ENCODE assay signal across 8 mouse cellular contexts in the genomic region with DNA sequence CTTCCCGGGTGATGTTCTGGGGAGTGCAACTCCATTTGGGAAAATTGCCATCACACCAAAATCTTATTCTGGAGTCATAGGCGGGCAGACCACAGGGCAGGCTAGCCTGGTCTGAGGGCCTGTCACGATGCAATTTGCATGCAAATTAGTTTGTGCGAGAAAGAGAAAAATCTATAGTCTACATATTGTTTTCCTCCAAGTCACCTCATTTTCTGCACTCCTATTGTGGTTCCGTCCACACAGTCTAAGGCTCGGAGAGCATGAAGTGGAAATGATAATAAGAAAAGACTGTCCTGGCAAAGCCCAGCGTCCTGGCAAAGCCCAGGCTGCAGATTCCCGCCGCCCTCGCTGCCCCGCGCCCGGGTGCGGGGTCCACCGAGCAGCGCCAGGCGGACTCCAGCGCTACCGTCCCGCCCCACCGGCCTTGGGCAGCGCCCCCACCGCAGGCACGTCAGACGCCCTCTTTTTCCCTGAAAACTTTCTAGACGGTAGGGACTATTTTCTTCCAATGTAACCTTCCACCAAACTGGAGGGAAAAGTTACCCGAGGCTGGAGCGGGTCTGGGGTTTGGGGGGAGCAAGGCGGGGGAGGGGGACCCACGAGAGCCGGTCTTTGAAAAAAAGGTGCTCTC. TPM values are rescaled to one million over a fixed set of nuclear protein-coding genes. Genes with fewer than 3 reads are reported as not detected.
DNase-seq lines count a peak whose midpoint lies in the region; ATAC-seq and TF ChIP-seq lines count a peak whose summit lies in the region.

No protein-coding gene starts in this region.

- peak overlapping the region; percentile 68 for H3K4me2 ChIP-seq in embryonic facial prominence, embryonic 12.5 days (replicated peaks)
- H3K4me2 ChIP-seq in heart, embryonic 14.5 days (ENCODE audit: low read length): peak overlapping the region; percentile 64
- peak overlapping the region; percentile 87 for H3K4me2 ChIP-seq in kidney, postnatal 0 days (ENCODE audit: low read length)
- peak overlapping the region; percentile 77 for H3K4me2 ChIP-seq in lung, postnatal 0 days (replicated peaks; ENCODE audit: low read depth, low read length)

- no peaks in the 10 kb centered on the region for H3K9me3 ChIP-seq in embryonic facial prominence, embryonic 12.5 days
- 0 out of 2 replicates have a peak, but pooled peaks cover 3% of the 10 kb centered on the region for H3K9me3 ChIP-seq in heart, embryonic 14.5 days (ENCODE audit: control insufficient read depth, low read length)
- H3K9me3 ChIP-seq in kidney, postnatal 0 days (replicated peaks; ENCODE audit: low read length): no peaks in the 10 kb centered on the region
- no peaks in the 10 kb centered on the region for H3K9me3 ChIP-seq in lung, postnatal 0 days (ENCODE audit: low read length)

- WGBS in embryonic facial prominence, embryonic 12.5 days: 2% methylated on average over 31 of the region's 31 CpGs
- 1% methylated on average over 31 of the region's 31 CpGs for WGBS in heart, embryonic 14.5 days
- 2% methylated on average over 31 of the region's 31 CpGs for WGBS in kidney, postnatal 0 days
- WGBS in lung, postnatal 0 days: 2% methylated on average over 31 of the region's 31 CpGs

- H3ac ChIP-seq in C2C12 (ENCODE audit: control insufficient read depth, insufficient read length, low read depth): peak overlapping the region; percentile 74

- no peaks in the 10 kb centered on the region for H3K36me3 ChIP-seq in C2C12 (ENCODE audit: control insufficient read depth, insufficient read depth)
- no peaks in the 10 kb centered on the region for H3K36me3 ChIP-seq in embryonic facial prominence, embryonic 12.5 days
- no peaks in the 10 kb centered on the region for H3K36me3 ChIP-seq in heart, embryonic 14.5 days (ENCODE audit: control insufficient read depth, insufficient read depth, low read length)
- no peaks in the 10 kb centered on the region for H3K36me3 ChIP-seq in kidney, postnatal 0 days (ENCODE audit: insufficient read depth, low read length)
- no peaks in the 10 kb centered on the region for H3K36me3 ChIP-seq in lung, postnatal 0 days (ENCODE audit: insufficient read depth, low read length)

- no peak overlapping the region for H3K4me3 ChIP-seq in C2C12 (ENCODE audit: insufficient read depth, poor library complexity, severe bottlenecking)
- peak overlapping the region; percentile 60 for H3K4me3 ChIP-seq in embryonic facial prominence, embryonic 12.5 days
- H3K4me3 ChIP-seq in heart, embryonic 14.5 days (ENCODE audit: control insufficient read depth in 1 of 2, insufficient read depth in 1 of 2, low read depth in 1 of 2, low read length in 2 of 2): peak overlapping the region; percentile 62 to 78
- H3K4me3 ChIP-seq in kidney, postnatal 0 days (replicated peaks; ENCODE audit: low read depth, low read length): peak overlapping the region; percentile 74
- H3K4me3 ChIP-seq in lung, postnatal 0 days (ENCODE audit: low read depth, low read length): peak overlapping the region; percentile 67

- H3K27me3 ChIP-seq in C2C12 (ENCODE audit: control insufficient read depth, insufficient read depth, insufficient read length): no peaks in the 10 kb centered on the region
- H3K27me3 ChIP-seq in embryonic facial prominence, embryonic 12.5 days: no peaks in the 10 kb centered on the region
- no peaks in the 10 kb centered on the region for H3K27me3 ChIP-seq in heart, embryonic 14.5 days (ENCODE audit: control insufficient read depth, insufficient read depth, low read length)
- no peaks in the 10 kb centered on the region for H3K27me3 ChIP-seq in kidney, postnatal 0 days (ENCODE audit: insufficient read depth, low read length)
- H3K27me3 ChIP-seq in lung, postnatal 0 days (replicated peaks; ENCODE audit: insufficient read depth, low read length): no peaks in the 10 kb centered on the region

- no peaks in the 10 kb centered on the region for H3K4me1 ChIP-seq in embryonic facial prominence, embryonic 12.5 days
- peaks cover 2 to 7% of the 10 kb centered on the region in 2 experiments; a peak in 3 of 4 replicates for H3K4me1 ChIP-seq in heart, embryonic 14.5 days (ENCODE audit: control insufficient read depth in 2 of 2, insufficient read depth in 2 of 2, low read length in 2 of 2)
- H3K4me1 ChIP-seq in kidney, postnatal 0 days (replicated peaks; ENCODE audit: insufficient read depth, low read length): no peaks in the 10 kb centered on the region
- no peaks in the 10 kb centered on the region for H3K4me1 ChIP-seq in lung, postnatal 0 days (ENCODE audit: insufficient read depth, low read depth, low read length)

- H3K79me2 ChIP-seq in C2C12 (ENCODE audit: control insufficient read depth, insufficient read depth): no peaks in the 10 kb centered on the region

- no peaks in the 10 kb centered on the region for H3K79me3 ChIP-seq in C2C12 (ENCODE audit: low read depth)

- H3K27ac ChIP-seq in embryonic facial prominence, embryonic 12.5 days: peak overlapping the region; percentile 86
- peak overlapping the region; percentile 80 to 86 for H3K27ac ChIP-seq in heart, embryonic 14.5 days (replicated peaks in 1 of 2; ENCODE audit: control insufficient read depth in 1 of 2, insufficient read depth in 1 of 2, low read depth in 2 of 2, low read length in 2 of 2)
- H3K27ac ChIP-seq in kidney, postnatal 0 days: peak overlapping the region; percentile 92
- H3K27ac ChIP-seq in lung, postnatal 0 days (ENCODE audit: low read length): peak overlapping the region; percentile 65

- no peak for TF ChIP-seq CTCF in C2C12 (IDR thresholded peaks at IDR 0.05; ENCODE audit: control insufficient read depth, insufficient read depth, insufficient read length)
- TF ChIP-seq CTCF in kidney, postnatal 0 days (IDR thresholded peaks at IDR 0.05; ENCODE audit: low read depth): no peak
- TF ChIP-seq CTCF in lung, postnatal 0 days (IDR thresholded peaks at IDR 0.05): peak; percentile 11; the same call in 1 of the 2 replicates

- no peak for TF ChIP-seq EP300 in lung, postnatal 0 days (IDR thresholded peaks at IDR 0.05)

- no peak; the same call in 1 of the 2 replicates for ATAC-seq in embryonic facial prominence, embryonic 12.5 days (ENCODE audit: insufficient number of reproducible peaks, insufficient read depth, low FRiP score, low TSS enrichment)
- ATAC-seq in heart, embryonic 14.5 days (ENCODE audit: insufficient number of reproducible peaks, insufficient read depth, low FRiP score, low read depth): peak; percentile 56; the same call in 1 of the 2 replicates
- ATAC-seq in kidney, postnatal 0 days (replicated peaks; ENCODE audit: low FRiP score, low read depth): peak; percentile 60
- ATAC-seq in lung, postnatal 0 days: peak; percentile 55

- peak; percentile 73 for DNase-seq in adrenal gland, adult 2 months
- DNase-seq in kidney, postnatal 0 days (ENCODE audit: low spot score): peak; percentile 83
- DNase-seq in lung, postnatal 0 days (ENCODE audit: low spot score): peak; percentile 68
- peak; percentile 24 for DNase-seq in ovary, postnatal 10 days (ENCODE audit: low spot score)
- DNase-seq in thymus, postnatal 14 days: no peak

- H3K9ac ChIP-seq in embryonic facial prominence, embryonic 12.5 days: peak overlapping the region; percentile 80
- H3K9ac ChIP-seq in heart, embryonic 14.5 days (ENCODE audit: low read length): peak overlapping the region; percentile 89
- peak overlapping the region; percentile 91 for H3K9ac ChIP-seq in kidney, postnatal 0 days (ENCODE audit: low read depth, low read length)
- peak overlapping the region; percentile 73 for H3K9ac ChIP-seq in lung, postnatal 0 days (replicated peaks; ENCODE audit: low read depth)

TF ChIP-seq in C2C12, 6 proteins besides CTCF, POLR2A, EP300 and RAD21:
- TF ChIP-seq FOSL1 (IDR thresholded peaks at IDR 0.05; ENCODE audit: insufficient read depth, low read length, poor library complexity, severe bottlenecking): no peak
- TF ChIP-seq USF1 (IDR thresholded peaks at IDR 0.05; ENCODE audit: low read depth): no peak
- no peak for TF ChIP-seq MYOD1 (IDR thresholded peaks at IDR 0.05; ENCODE audit: control insufficient read depth, insufficient read length, low read depth)
- no peak for TF ChIP-seq CEBPB (IDR thresholded peaks at IDR 0.05; ENCODE audit: low read depth)
- TF ChIP-seq MAX (IDR thresholded peaks at IDR 0.05): no peak
- no peak for TF ChIP-seq MYOG (IDR thresholded peaks at IDR 0.05; ENCODE audit: control insufficient read depth, extremely low read depth, insufficient read length)

RNA-seq across cellular contexts. Expression of a gene that starts 16.2 kb away (rescaled TPM):
- 8.7 TPM for polyA plus RNA-seq in C2C12 (2012; fragmentation: generic; extraction: Trizol)
- 10 to 100 TPM; 27.0 to 36.2 TPM for total RNA-seq in adrenal gland, adult 2 months (2021)
- 27.6 and 35.8 TPM in 2 replicates for polyA plus RNA-seq in adrenal gland, adult 2 months (2012; rRNA removed)
- 20.4 and 22.9 TPM in 2 replicates for polyA plus RNA-seq in embryonic facial prominence, embryonic 12.5 days (2016; fragmentation: Nextera tagmentation; extraction: Ambion mirVana)
- polyA plus RNA-seq in heart, embryonic 14.5 days (2014; fragmentation: Nextera tagmentation; extraction: Ambion mirVana): 12.8 and 14.5 TPM in 2 replicates
- polyA plus RNA-seq in kidney, postnatal 0 days (2015; fragmentation: Nextera tagmentation; extraction: Ambion mirVana): 14.1 and 14.6 TPM in 2 replicates
- polyA plus RNA-seq in lung, postnatal 0 days (2015; fragmentation: Nextera tagmentation; extraction: Ambion mirVana): 6.8 and 8.1 TPM in 2 replicates

RNA-seq across cellular contexts. Expression of a gene that starts 34.8 kb away (rescaled TPM):
- 0.05 TPM for polyA plus RNA-seq in C2C12 (2012; fragmentation: generic; extraction: Trizol)
- 1 to 10 TPM; 1.2 to 1.4 TPM for total RNA-seq in adrenal gland, adult 2 months (2021)
- polyA plus RNA-seq in adrenal gland, adult 2 months (2012; rRNA removed): 0.18 and 0.28 TPM in 2 replicates
- 7.2 and 8.1 TPM in 2 replicates for polyA plus RNA-seq in embryonic facial prominence, embryonic 12.5 days (2016; fragmentation: Nextera tagmentation; extraction: Ambion mirVana)
- polyA plus RNA-seq in heart, embryonic 14.5 days (2014; fragmentation: Nextera tagmentation; extraction: Ambion mirVana): 0.78 and 1.1 TPM in 2 replicates
- 15.7 and 16.4 TPM in 2 replicates for polyA plus RNA-seq in kidney, postnatal 0 days (2015; fragmentation: Nextera tagmentation; extraction: Ambion mirVana)
- polyA plus RNA-seq in lung, postnatal 0 days (2015; fragmentation: Nextera tagmentation; extraction: Ambion mirVana): 29.6 and 37.6 TPM in 2 replicates
